Mouse (Mus musculus) MEL (cell line): ENCODE results near the gene 4931428F04Rik. TPM values are rescaled to one million over a fixed set of nuclear protein-coding genes. Genes with fewer than 3 reads are reported as not detected.

ENCODE experiments used
- DNase-seq: peaks from one replicate; pipeline ENCODE4 v3.0.0; 2011; ENCODE audit warnings: low read depth, low spot score
- H3K27ac ChIP-seq: 2 replicates; pipeline ENCODE4 v1.5.1; 2012; ENCODE audit warnings: low read depth, mild to moderate bottlenecking, control low read depth, low read length, moderate library complexity; ENCODE audit not compliant: control insufficient read depth
- H3K27me3 ChIP-seq, 2 experiments: fragments of 150-350 bp in 1 of 2; sonication (generic) in 1 of 2; 2 replicates each; pipeline ENCODE4 v1.6.1; 2012; ENCODE audit warnings: low read length in 2 of 2, mild to moderate bottlenecking in 2 of 2, improper control_type of control experiment in 1 of 2, moderate library complexity in 1 of 2; ENCODE audit not compliant: insufficient read depth in 2 of 2, control insufficient read depth in 1 of 2
- H3K36me3 ChIP-seq, 2 experiments: 2 replicates each; pipeline ENCODE4 v1.6.1; 2012 to 2014; ENCODE audit warnings: low read length in 2 of 2, improper control_type of control experiment in 1 of 2, inconsistent platforms in 1 of 2, mild to moderate bottlenecking in 1 of 2; ENCODE audit not compliant: insufficient read depth in 2 of 2, control insufficient read depth in 1 of 2
- H3K4me1 ChIP-seq, 2 experiments: fragments of 150-350 bp in 1 of 2; sonication (generic) in 1 of 2; 2 replicates each; pipeline ENCODE4 v1.6.1; 2012; ENCODE audit warnings: low read length in 2 of 2, improper control_type of control experiment in 1 of 2, mild to moderate bottlenecking in 1 of 2; ENCODE audit not compliant: insufficient read depth in 2 of 2, control insufficient read depth in 1 of 2
- H3K4me3 ChIP-seq, 2 experiments: fragments of 150-350 bp in 1 of 2; sonication (generic) in 1 of 2; 2 replicates each; pipeline ENCODE4 v1.5.1; 2012; ENCODE audit warnings: low read depth in 2 of 2, low read length in 2 of 2, mild to moderate bottlenecking in 2 of 2, moderate library complexity in 2 of 2, control low read depth in 1 of 2, improper control_type of control experiment in 1 of 2; ENCODE audit not compliant: control insufficient read depth in 1 of 2, insufficient read depth in 1 of 2
- H3K79me2 ChIP-seq: 2 replicates; pipeline ENCODE4 v1.6.1; 2012; ENCODE audit warnings: mild to moderate bottlenecking, low read length, moderate library complexity; ENCODE audit not compliant: control insufficient read depth, poor library complexity, insufficient read depth
- H3K9ac ChIP-seq: 2 replicates; pipeline ENCODE4 v1.6.1; 2012; ENCODE audit warnings: low read depth, mild to moderate bottlenecking, control low read depth, low read length, moderate library complexity; ENCODE audit not compliant: control insufficient read depth, poor library complexity, severe bottlenecking
- H3K9me3 ChIP-seq: fragments of 150-350 bp; sonication (generic); replicated peaks from 2 replicates; pipeline ENCODE4 v1.6.1; 2012; ENCODE audit warnings: mild to moderate bottlenecking, low read length, improper control_type of control experiment, moderate library complexity; ENCODE audit not compliant: insufficient read depth
- BHLHE40 ChIP-seq: IDR thresholded peaks from 2 replicates; pipeline ENCODE4 v1.6.1; 2012; ENCODE audit warnings: low read depth, mild to moderate bottlenecking, inconsistent platforms, low read length, improper control_type of control experiment, borderline replicate concordance
- CHD2 ChIP-seq: IDR thresholded peaks from 2 replicates; pipeline ENCODE4 v1.6.1; 2011; ENCODE audit warnings: low read length, improper control_type of control experiment
- CTCF ChIP-seq, 3 experiments: IDR thresholded peaks in 2 of 3; conservative IDR thresholded peaks in 1 of 3; 2 replicates each; pipeline ENCODE4 v1.5.1; 2011 to 2012; ENCODE audit warnings: low read length in 3 of 3, low read depth in 2 of 3, mild to moderate bottlenecking in 2 of 3, improper control_type of control experiment in 1 of 3, inconsistent platforms in 1 of 3, mixed read lengths in 1 of 3, moderate library complexity in 1 of 3; ENCODE audit not compliant: control insufficient read depth in 1 of 3, insufficient read depth in 1 of 3, poor library complexity in 1 of 3, severe bottlenecking in 1 of 3
- E2F4 ChIP-seq: IDR thresholded peaks from 2 replicates; pipeline ENCODE4 v1.6.1; 2011; ENCODE audit warnings: low read depth, low read length, improper control_type of control experiment, borderline replicate concordance
- ELF1 ChIP-seq: IDR thresholded peaks from 2 replicates; pipeline ENCODE4 v1.6.1; 2014; ENCODE audit warnings: low read depth, mild to moderate bottlenecking, inconsistent platforms, low read length, improper control_type of control experiment, moderate library complexity
- EP300 ChIP-seq, 2 experiments: IDR thresholded peaks; 2 replicates each; pipeline ENCODE4 v1.6.1; 2011; ENCODE audit warnings: improper control_type of control experiment in 2 of 2, low read length in 2 of 2, low read depth in 1 of 2, mild to moderate bottlenecking in 1 of 2
- GABPA ChIP-seq: IDR thresholded peaks from 2 replicates; pipeline ENCODE4 v1.6.1; 2012; ENCODE audit warnings: low read depth, mild to moderate bottlenecking, inconsistent platforms, low read length, improper control_type of control experiment, moderate library complexity
- GATA1 ChIP-seq: IDR thresholded peaks from 2 replicates; pipeline ENCODE4 v1.6.1; 2011; ENCODE audit warnings: low read depth, low read length, improper control_type of control experiment
- HCFC1 ChIP-seq: IDR thresholded peaks from 2 replicates; pipeline ENCODE4 v1.6.1; 2012; ENCODE audit warnings: low read depth, mild to moderate bottlenecking, inconsistent platforms, low read length, improper control_type of control experiment, moderate library complexity
- JUND ChIP-seq: IDR thresholded peaks from 2 replicates; pipeline ENCODE4 v1.6.1; 2011; ENCODE audit warnings: low read depth, mild to moderate bottlenecking, improper control_type of control experiment, low read length
- KAT2A ChIP-seq: conservative IDR thresholded peaks from 2 replicates; pipeline ENCODE4 v1.6.1; 2012; ENCODE audit warnings: low read depth, low read length, improper control_type of control experiment, inconsistent platforms
- MAFK ChIP-seq: IDR thresholded peaks from 2 replicates; pipeline ENCODE4 v1.6.1; 2011; ENCODE audit warnings: low read depth, mild to moderate bottlenecking, low read length, improper control_type of control experiment, borderline replicate concordance
- MAX ChIP-seq: IDR thresholded peaks from 2 replicates; pipeline ENCODE4 v1.6.1; 2011; ENCODE audit warnings: low read length, improper control_type of control experiment
- MAZ ChIP-seq: IDR thresholded peaks from 2 replicates; pipeline ENCODE4 v1.6.1; 2012; ENCODE audit warnings: low read depth, mild to moderate bottlenecking, inconsistent platforms, low read length, improper control_type of control experiment
- MEF2A ChIP-seq: IDR thresholded peaks from 2 replicates; pipeline ENCODE4 v1.6.1; 2014; ENCODE audit warnings: low read depth, mild to moderate bottlenecking, inconsistent platforms, low read length, improper control_type of control experiment; ENCODE audit not compliant: poor library complexity, insufficient replicate concordance, severe bottlenecking; ENCODE audit errors: extremely low read depth
- MXI1 ChIP-seq: IDR thresholded peaks from 2 replicates; pipeline ENCODE4 v1.6.1; 2011; ENCODE audit warnings: mild to moderate bottlenecking, low read depth, low read length, improper control_type of control experiment
- MYB ChIP-seq: IDR thresholded peaks from 2 replicates; pipeline ENCODE4 v1.6.1; 2011; ENCODE audit warnings: mild to moderate bottlenecking, low read depth, low read length, improper control_type of control experiment
- MYC ChIP-seq: IDR thresholded peaks from 2 replicates; pipeline ENCODE4 v1.6.1; 2011; ENCODE audit warnings: low read depth, mild to moderate bottlenecking, low read length, improper control_type of control experiment, moderate library complexity
- NELFE ChIP-seq: IDR thresholded peaks from 2 replicates; pipeline ENCODE4 v1.6.1; 2011; ENCODE audit warnings: low read depth, low read length, improper control_type of control experiment
- NRF1 ChIP-seq: IDR thresholded peaks from 2 replicates; pipeline ENCODE4 v1.6.1; 2014; ENCODE audit warnings: low read depth, mild to moderate bottlenecking, inconsistent platforms, low read length, improper control_type of control experiment, moderate library complexity; ENCODE audit not compliant: poor library complexity, insufficient read depth, severe bottlenecking
- POLR2A ChIP-seq, 2 experiments: IDR thresholded peaks; 2 replicates each; pipeline ENCODE4 v1.6.1; 2011 to 2012; ENCODE audit warnings: low read length in 2 of 2, mild to moderate bottlenecking in 2 of 2, control low read depth in 1 of 2, improper control_type of control experiment in 1 of 2, low read depth in 1 of 2, moderate library complexity in 1 of 2; ENCODE audit not compliant: control insufficient read depth in 1 of 2, insufficient read depth in 1 of 2, poor library complexity in 1 of 2
- POLR2AphosphoS2 ChIP-seq: IDR thresholded peaks from 2 replicates; pipeline ENCODE4 v1.6.1; 2011; ENCODE audit warnings: low read length, improper control_type of control experiment
- POLR2AphosphoS5 ChIP-seq: IDR thresholded peaks from 2 replicates; pipeline ENCODE4 v1.6.1; 2012; ENCODE audit warnings: low read depth, borderline replicate concordance, mild to moderate bottlenecking, inconsistent platforms, low read length, moderate library complexity, mixed read lengths
- RAD21 ChIP-seq: IDR thresholded peaks from 2 replicates; pipeline ENCODE4 v1.6.1; 2011; ENCODE audit warnings: mild to moderate bottlenecking, low read depth, low read length, improper control_type of control experiment
- RCOR1 ChIP-seq: IDR thresholded peaks from 2 replicates; pipeline ENCODE4 v1.6.1; 2012; ENCODE audit warnings: low read depth, mild to moderate bottlenecking, inconsistent platforms, low read length, improper control_type of control experiment
- SIN3A ChIP-seq: IDR thresholded peaks from 2 replicates; pipeline ENCODE4 v1.6.1; 2012; ENCODE audit warnings: low read length, improper control_type of control experiment, inconsistent platforms
- SMC3 ChIP-seq: IDR thresholded peaks from 2 replicates; pipeline ENCODE4 v1.6.1; 2011; ENCODE audit warnings: low read depth, low read length, improper control_type of control experiment
- TBP ChIP-seq: IDR thresholded peaks from 2 replicates; pipeline ENCODE4 v1.8.0; 2011; ENCODE audit warnings: low read depth, low read length, improper control_type of control experiment
- TCF12 ChIP-seq: IDR thresholded peaks from 2 replicates; pipeline ENCODE4 v1.6.1; 2014; ENCODE audit warnings: low read depth, mild to moderate bottlenecking, inconsistent platforms, low read length, improper control_type of control experiment, moderate library complexity
- UBTF ChIP-seq: IDR thresholded peaks from 2 replicates; pipeline ENCODE4 v1.6.1; 2012; ENCODE audit warnings: low read depth, mild to moderate bottlenecking, inconsistent platforms, low read length, improper control_type of control experiment, moderate library complexity, borderline replicate concordance; ENCODE audit not compliant: insufficient read depth
- USF2 ChIP-seq, 2 experiments: IDR thresholded peaks; 2 replicates each; pipeline ENCODE4 v1.6.1; 2011 to 2012; ENCODE audit warnings: improper control_type of control experiment in 2 of 2, low read length in 2 of 2, borderline replicate concordance in 1 of 2, inconsistent platforms in 1 of 2, low read depth in 1 of 2, mild to moderate bottlenecking in 1 of 2; ENCODE audit not compliant: insufficient read depth in 1 of 2
- ZC3H11A ChIP-seq: IDR thresholded peaks from 2 replicates; pipeline ENCODE4 v1.6.1; 2012; ENCODE audit warnings: low read depth, mild to moderate bottlenecking, inconsistent platforms, low read length, improper control_type of control experiment
- ZMIZ1 ChIP-seq: IDR thresholded peaks from 2 replicates; pipeline ENCODE4 v1.6.1; 2012; ENCODE audit warnings: low read depth, mild to moderate bottlenecking, inconsistent platforms, low read length, improper control_type of control experiment, moderate library complexity
- polyA plus RNA-seq, 2 experiments: library from polyadenylated mRNA; stranded (reverse) in 1 of 2; unstranded in 1 of 2; fragments of >175 nt in 1 of 2; fragments of >200 nt in 1 of 2; gene quantifications; 2 replicates each; pipeline versions ENCODE4 v1.2.1 to v1.2.4; 2012; ENCODE audit warnings: low replicate concordance in 2 of 2, low read depth in 1 of 2; ENCODE audit not compliant: insufficient read length in 2 of 2, insufficient read depth in 1 of 2, missing spikeins in 1 of 2
- total RNA-seq: library from RNA; depleted of rRNA; stranded (reverse); fragments of 300-350 nt; gene quantifications from 2 replicates; pipeline ENCODE4 v1.2.3, GENCODE M21; 2012

The 4931428F04Rik gene
- total and polyA plus RNA-seq, 3 experiments = 8.2 to 13.0 TPM; not detected in 1

GRCm38 (mm10) chr8:105326141-105326672 lies 36.5 kb upstream of the 4931428F04Rik start, which contains the start of the genes Lrrc29 and Tmem208:
TSS of gene Lrrc29 (minus strand) at chr8:105326278.
TSS of gene Tmem208 (plus strand) at chr8:105326354.
- DNase-seq = peak; percentile 98
- Histone ChIP-seq H3K27ac (peak within 1 kb of the TSS; percentile 90), H3K4me1 (peaks cover 18 to 29% of the 10 kb centered on the region in 2 experiments)

GRCm38 (mm10) chr8:105325641-105326093 lies 36.0 kb upstream of the 4931428F04Rik start:
- no peaks in the 10 kb centered on the region for H3K27me3 ChIP-seq
- H3K36me3 ChIP-seq = peaks cover 10 to 34% of the 10 kb centered on the region in 2 experiments
- H3K4me1 ChIP-seq = peaks cover 18 to 29% of the 10 kb centered on the region in 2 experiments
- peak overlapping the region; percentile 43 for H3K27ac ChIP-seq
- no peaks in the 10 kb centered on the region for H3K9me3 ChIP-seq
- H3K4me3 ChIP-seq = peak overlapping the region; percentile 81 to 88
- peak overlapping the region; percentile 84 for H3K9ac ChIP-seq
- H3K79me2 ChIP-seq = peaks cover 20% of the 10 kb centered on the region
- TF ChIP-seq ELF1 (no peak), MEF2A (no peak), MYB (no peak), EP300 (IDR thresholded peaks at IDR 0.05; ENCODE audit: low read depth in 1 of 2, low read length in 2 of 2) (no peak), JUND (no peak), CHD2 (no peak), POLR2AphosphoS2 (no peak)
- DNase-seq = no peak

More at GRCm38 (mm10) chr8:105326141-105326672, 36.5 kb upstream of the 4931428F04Rik start, which contains the start of the genes Lrrc29 and Tmem208:
- TF ChIP-seq EP300 (IDR thresholded peaks at IDR 0.05; ENCODE audit: low read depth in 1 of 2, low read length in 2 of 2) (peak in 1 of 2 experiments; percentile 3; a peak in 1 of 4 replicates), SIN3A (peak; percentile 90), NRF1 (peak; percentile 33; the same call in 1 of the 2 replicates), TCF12 (peak; percentile 82), E2F4 (no peak), ZC3H11A (no peak), POLR2AphosphoS2 (peak; percentile 82; the same call in 1 of the 2 replicates), GATA1 (no peak), UBTF (no peak), USF2 (IDR thresholded peaks at IDR 0.05; ENCODE audit: borderline replicate concordance in 1 of 2, insufficient read depth in 1 of 2, low read depth in 1 of 2, low read length in 2 of 2) (no peak), RCOR1 (no peak; the same call in 1 of the 2 replicates), SMC3 (peak; percentile 20; the same call in 1 of the 2 replicates), NELFE (peak; percentile 96), JUND (no peak), MAX (peak; percentile 64; the same call in 1 of the 2 replicates), MAFK (no peak), CTCF (IDR thresholded peaks at IDR 0.05 in 2 of 3, conservative IDR thresholded peaks at IDR 0.05 in 1 of 3; ENCODE audit: control insufficient read depth in 1 of 3, insufficient read depth in 1 of 3, low read depth in 2 of 3, low read length in 3 of 3, poor library complexity in 1 of 3, severe bottlenecking in 1 of 3) (peak in 2 of 3 experiments; percentile 38; a peak in 4 of 6 replicates), MXI1 (peak; percentile 88), CHD2 (no peak), MYC (peak; percentile 71; the same call in 1 of the 2 replicates), POLR2AphosphoS5 (0 out of 2 replicates have a peak, but pooled peaks have one; percentile 55), BHLHE40 (no peak), MAZ (no peak; the same call in 1 of the 2 replicates), GABPA (no peak), ELF1 (peak; percentile 96), POLR2A (IDR thresholded peaks at IDR 0.05; ENCODE audit: control insufficient read depth in 1 of 2, insufficient read depth in 1 of 2, low read depth in 1 of 2, low read length in 2 of 2, poor library complexity in 1 of 2) (peak; percentile 65 to 96; a peak in 3 of 4 replicates), KAT2A (peak; percentile 77; the same call in 1 of the 2 replicates), ZMIZ1 (peak; percentile 77; the same call in 1 of the 2 replicates), TBP (peak; percentile 94), HCFC1 (peak; percentile 96), RAD21 (no peak)
- Histone ChIP-seq H3K9me3 (no peaks in the 10 kb centered on the region), H3K4me3 (peak within 1 kb of the TSS; percentile 81 to 88), H3K9ac (peak within 1 kb of the TSS; percentile 84), H3K36me3 (peaks cover 10 to 34% of the 10 kb centered on the region in 2 experiments), H3K79me2 (peaks cover 20% of the 10 kb centered on the region), H3K27me3 (no peaks in the 10 kb centered on the region)
